Mouse (Mus musculus): ENCODE measurements around the gene Them4. TPM values are rescaled to one million over a fixed set of nuclear protein-coding genes. Genes with fewer than 3 reads are reported as not detected.
A peak's percentile ranks its signal among the peaks of the same experiment; 100 is the strongest.
"Not testable (repeated sequence)": the region's sequence is repeated elsewhere in the genome, so short reads cannot be mapped to it uniquely, and the experiment has no call there.

The Them4 gene
- 10 to 100 TPM; 13.2 to 15.1 TPM for total RNA-seq (2021)
- polyA plus RNA-seq (2012; rRNA removed) = 4.6 and 9.6 TPM in 2 replicates
- long read RNA-seq, transcript Them4-201 (6 exons, 1,781 nt) = major isoform, 16 of 17 reads
- long read RNA-seq, partial matches to known transcripts = 0 of 17 reads
- long read RNA-seq, other reads (novel, unspliced or antisense) = 1 of 17 reads

GRCm38 (mm10) chr3:94309633-94310363, at the start of gene Them4:
Gene Them4, plus strand, starts transcription at chr3:94310089.
- Histone ChIP-seq H3K4me3 (peak within 1 kb of the TSS; percentile 74), H3K27me3 (ENCODE audit: control insufficient read depth, insufficient read depth, low read length) (no peaks in the 10 kb centered on the region), H3K9ac (ENCODE audit: low read depth, low read length) (peak within 1 kb of the TSS; percentile 86), H3K4me1 (ENCODE audit: control insufficient read depth, insufficient read depth, low read length) (peaks cover 1% of the 10 kb centered on the region; the same call in 1 of the 2 replicates), H3K79me2 (replicated peaks; ENCODE audit: control insufficient read depth, insufficient read depth, low read length) (no peaks in the 10 kb centered on the region), H3K36me3 (ENCODE audit: control insufficient read depth, insufficient read depth, low read length) (no peaks in the 10 kb centered on the region), H3K27ac (peak within 1 kb of the TSS; percentile 96)
- intact Hi-C loops (cut with DNase I) = loop anchor here (10.0 kb wide), 1 partner anchor 135 kb away; the partner anchor contains the start of genes Mrpl9 and Oaz3
- peak; percentile 96 to 98 for DNase-seq
- TF ChIP-seq CTCF (IDR thresholded peaks at IDR 0.05) = peak; percentile 43
- TF ChIP-seq EP300 (IDR thresholded peaks at IDR 0.05; ENCODE audit: insufficient read depth, low read depth, low read length) = 0 out of 2 replicates have a peak, but pooled peaks have one; percentile 43
- TF ChIP-seq POLR2A (IDR thresholded peaks at IDR 0.05; ENCODE audit: insufficient read depth, low read depth, low read length) = peak; percentile 93
- 2% methylated on average over 47 of the region's 47 CpGs for WGBS

GRCm38 (mm10) chr3:94260598-94260997, 49.3 kb upstream of the Them4 start:
- intact Hi-C loops (cut with DNase I) = no loop called here
- H3K9ac ChIP-seq (ENCODE audit: low read depth, low read length) = no peak overlapping the region
- H3K4me3 ChIP-seq = no peak overlapping the region
- H3K79me2 ChIP-seq (replicated peaks; ENCODE audit: control insufficient read depth, insufficient read depth, low read length) = no peaks in the 10 kb centered on the region
- no peaks in the 10 kb centered on the region for H3K27me3 ChIP-seq (ENCODE audit: control insufficient read depth, insufficient read depth, low read length)
- H3K27ac ChIP-seq = no peak overlapping the region
- DNase-seq = no peak
- H3K36me3 ChIP-seq (ENCODE audit: control insufficient read depth, insufficient read depth, low read length) = no peaks in the 10 kb centered on the region
- 62% methylated on average over 6 of the region's 6 CpGs for WGBS
- no peaks in the 10 kb centered on the region for H3K4me1 ChIP-seq (ENCODE audit: control insufficient read depth, insufficient read depth, low read length)
- peak; percentile 29 for TF ChIP-seq CTCF (IDR thresholded peaks at IDR 0.05)
- TF ChIP-seq EP300 (IDR thresholded peaks at IDR 0.05; ENCODE audit: insufficient read depth, low read depth, low read length) = no peak

GRCm38 (mm10) chr3:94263736-94264135, 46.2 kb upstream of the Them4 start, which contains the start of gene Gm4778:
Gene Gm4778, plus strand, starts transcription at chr3:94264036.
- H3K4me1 ChIP-seq (ENCODE audit: control insufficient read depth, insufficient read depth, low read length); H3K4me3 ChIP-seq; intact Hi-C loops (cut with DNase I); H3K79me2 ChIP-seq (replicated peaks; ENCODE audit: control insufficient read depth, insufficient read depth, low read length); H3K9ac ChIP-seq (ENCODE audit: low read depth, low read length); H3K27me3 ChIP-seq (ENCODE audit: control insufficient read depth, insufficient read depth, low read length); H3K27ac ChIP-seq; H3K36me3 ChIP-seq (ENCODE audit: control insufficient read depth, insufficient read depth, low read length); DNase-seq: not testable (repeated sequence)
- WGBS = 79% methylated on average over 1 of the region's 1 CpGs

- DNase-seq = no peak
- H3K27me3 ChIP-seq (ENCODE audit: control insufficient read depth, insufficient read depth, low read length) = no peaks in the 10 kb centered on the region
- 77% methylated on average over 11 of the region's 11 CpGs for WGBS
- intact Hi-C loops (cut with DNase I) = no loop called here
- H3K79me2 ChIP-seq (replicated peaks; ENCODE audit: control insufficient read depth, insufficient read depth, low read length) = no peaks in the 10 kb centered on the region
- H3K4me1 ChIP-seq (ENCODE audit: control insufficient read depth, insufficient read depth, low read length) = no peaks in the 10 kb centered on the region
- H3K27ac ChIP-seq = no peak overlapping the region
- no peak overlapping the region for H3K9ac ChIP-seq (ENCODE audit: low read depth, low read length)
- TF ChIP-seq POLR2A (IDR thresholded peaks at IDR 0.05; ENCODE audit: insufficient read depth, low read depth, low read length) (no peak), EP300 (IDR thresholded peaks at IDR 0.05; ENCODE audit: insufficient read depth, low read depth, low read length) (no peak), CTCF (IDR thresholded peaks at IDR 0.05) (no peak)
- H3K36me3 ChIP-seq (ENCODE audit: control insufficient read depth, insufficient read depth, low read length) = no peaks in the 10 kb centered on the region
- H3K4me3 ChIP-seq = no peak overlapping the region
These were observed 33.9 kb upstream of the Them4 start for GRCm38 (mm10) chr3:94275991-94276390.

GRCm38 (mm10) chr3:94305457-94305856, 4.4 kb upstream of the Them4 start:
- Histone ChIP-seq H3K9ac (ENCODE audit: low read depth, low read length) (no peak overlapping the region), H3K27me3 (ENCODE audit: control insufficient read depth, insufficient read depth, low read length) (no peaks in the 10 kb centered on the region), H3K4me1 (ENCODE audit: control insufficient read depth, insufficient read depth, low read length) (no peaks in the 10 kb centered on the region), H3K36me3 (ENCODE audit: control insufficient read depth, insufficient read depth, low read length) (no peaks in the 10 kb centered on the region), H3K4me3 (no peak overlapping the region), H3K79me2 (replicated peaks; ENCODE audit: control insufficient read depth, insufficient read depth, low read length) (no peaks in the 10 kb centered on the region), H3K27ac (no peak overlapping the region)
- no peak for DNase-seq
- intact Hi-C loops (cut with DNase I) = no loop called here
- TF ChIP-seq EP300 (IDR thresholded peaks at IDR 0.05; ENCODE audit: insufficient read depth, low read depth, low read length) (no peak), CTCF (IDR thresholded peaks at IDR 0.05) (no peak), POLR2A (IDR thresholded peaks at IDR 0.05; ENCODE audit: insufficient read depth, low read depth, low read length) (no peak)
- WGBS = 55% methylated on average over 1 of the region's 1 CpGs

GRCm38 (mm10) chr3:94306975-94307374, 2.9 kb upstream of the Them4 start:
- Histone ChIP-seq H3K27me3 (ENCODE audit: control insufficient read depth, insufficient read depth, low read length) (no peaks in the 10 kb centered on the region), H3K9ac (ENCODE audit: low read depth, low read length) (no peak overlapping the region), H3K27ac (no peak overlapping the region), H3K79me2 (replicated peaks; ENCODE audit: control insufficient read depth, insufficient read depth, low read length) (no peaks in the 10 kb centered on the region), H3K4me3 (no peak overlapping the region), H3K36me3 (ENCODE audit: control insufficient read depth, insufficient read depth, low read length) (no peaks in the 10 kb centered on the region), H3K4me1 (ENCODE audit: control insufficient read depth, insufficient read depth, low read length) (peaks cover 1% of the 10 kb centered on the region; the same call in 1 of the 2 replicates)
- intact Hi-C loops (cut with DNase I) = no loop called here
- TF ChIP-seq EP300 (IDR thresholded peaks at IDR 0.05; ENCODE audit: insufficient read depth, low read depth, low read length) = no peak
- no peak for TF ChIP-seq POLR2A (IDR thresholded peaks at IDR 0.05; ENCODE audit: insufficient read depth, low read depth, low read length)
- no peak for TF ChIP-seq CTCF (IDR thresholded peaks at IDR 0.05)
- DNase-seq = no peak
